Mouse (Mus musculus): ENCODE data around the gene Pcsk6.

Pcsk6 gene

GRCm38 (mm10) chr7:66080231-66080613 lies 218.7 kb downstream of the Pcsk6 start:
- TF ChIP-seq GATA4 (IDR thresholded peaks at IDR 0.05; ENCODE audit: insufficient replicate concordance, low read length): no peak

DNA sequence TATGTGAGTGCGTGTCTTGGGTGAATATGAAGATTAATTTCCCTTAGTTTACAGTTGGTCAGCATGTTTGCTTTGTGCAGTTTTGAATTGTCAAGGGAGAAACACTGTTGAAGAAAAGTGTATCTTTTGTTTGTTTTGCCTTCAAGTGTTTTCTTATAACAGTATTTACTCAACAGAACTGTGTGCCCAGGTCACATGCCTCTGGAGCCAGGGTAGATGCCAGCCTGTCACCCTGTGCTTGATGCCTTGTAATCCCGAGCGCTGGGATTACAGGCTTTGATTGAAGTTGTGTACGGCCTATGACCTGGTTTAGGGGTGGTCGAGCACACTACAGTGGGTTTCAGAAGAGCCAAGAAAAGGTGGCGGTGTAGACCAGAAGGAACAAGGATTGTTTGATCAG lies 222.2 kb downstream of the Pcsk6 start:
- TF ChIP-seq GATA4 (IDR thresholded peaks at IDR 0.05; ENCODE audit: insufficient replicate concordance, low read length): no peak

GRCm38 (mm10) chr7:66084546-66084945 lies 223.0 kb downstream of the Pcsk6 start:
- TF ChIP-seq GATA4 (IDR thresholded peaks at IDR 0.05; ENCODE audit: insufficient replicate concordance, low read length): no peak

GRCm38 (mm10) chr7:66087652-66088051 lies 226.1 kb downstream of the Pcsk6 start:
- no peak for TF ChIP-seq GATA4 (IDR thresholded peaks at IDR 0.05; ENCODE audit: insufficient replicate concordance, low read length)

DNA sequence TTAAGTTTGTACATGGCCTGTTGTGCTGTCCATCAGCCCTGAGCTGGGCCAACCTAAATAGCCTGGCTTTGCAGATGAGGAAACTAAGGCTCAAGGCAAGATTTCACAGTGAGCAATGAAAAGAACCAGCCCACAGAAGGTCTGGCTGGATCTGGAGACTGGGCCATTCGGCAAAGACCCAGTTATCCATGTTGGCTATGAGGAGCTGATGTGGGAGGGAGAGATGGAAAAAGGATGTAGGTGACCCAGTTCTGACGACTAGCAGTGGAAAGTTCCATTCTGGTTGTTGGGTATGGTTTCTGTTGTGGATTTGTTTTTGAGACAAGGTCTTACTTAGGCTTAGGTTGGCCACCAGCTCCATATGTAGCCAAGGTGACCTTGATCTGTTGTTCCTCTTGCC lies 226.5 kb downstream of the Pcsk6 start:
- TF ChIP-seq GATA4 (IDR thresholded peaks at IDR 0.05; ENCODE audit: insufficient replicate concordance, low read length): no peak

DNA sequence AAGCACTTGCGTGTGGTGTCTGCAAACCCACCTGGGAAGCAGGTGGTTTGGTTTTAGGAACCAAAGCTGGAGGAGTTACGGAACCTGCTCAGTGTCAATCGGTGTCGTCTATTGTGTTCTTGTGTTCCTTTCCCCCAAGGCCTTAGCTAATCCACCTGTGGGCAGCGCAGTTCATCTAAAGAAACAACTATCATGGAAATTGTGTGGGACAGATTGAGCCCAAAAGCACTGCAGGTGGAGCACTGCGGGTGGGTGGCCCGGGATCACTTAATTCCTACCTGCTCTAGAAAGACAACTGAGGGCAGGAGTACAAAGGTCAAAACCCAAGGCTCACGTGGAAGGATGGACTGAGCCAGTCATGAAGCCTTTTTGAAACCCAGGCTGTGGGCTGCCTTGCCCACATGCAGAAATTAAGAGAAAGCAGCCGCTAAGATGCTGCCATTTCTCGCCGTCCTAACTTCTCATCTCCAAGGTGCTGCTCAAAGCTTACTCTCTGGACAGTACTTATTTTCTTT lies 229.2 kb downstream of the Pcsk6 start:
- TF ChIP-seq GATA4 (IDR thresholded peaks at IDR 0.05; ENCODE audit: insufficient replicate concordance, low read length): no peak

DNA sequence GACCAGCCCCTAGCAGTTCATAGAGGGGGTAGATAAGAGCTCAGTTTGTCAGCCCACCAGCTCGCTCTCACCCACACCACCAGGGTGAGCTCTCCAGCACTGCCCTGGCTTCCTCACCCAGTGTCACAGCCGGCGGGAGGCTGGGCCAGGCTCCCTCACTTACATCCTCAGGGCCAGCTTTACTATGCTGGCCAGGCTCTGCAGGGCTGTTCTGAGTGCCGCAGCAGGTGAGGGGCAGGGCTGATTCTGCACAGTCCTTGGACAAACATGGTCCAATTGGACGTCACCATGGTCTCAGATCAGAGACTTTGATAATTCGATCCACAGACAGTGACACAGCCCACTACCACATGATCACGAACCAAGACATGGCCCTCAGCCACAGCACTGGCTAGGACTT lies 230.0 kb downstream of the Pcsk6 start:
- no peak for TF ChIP-seq GATA4 (IDR thresholded peaks at IDR 0.05; ENCODE audit: insufficient replicate concordance, low read length)

DNA sequence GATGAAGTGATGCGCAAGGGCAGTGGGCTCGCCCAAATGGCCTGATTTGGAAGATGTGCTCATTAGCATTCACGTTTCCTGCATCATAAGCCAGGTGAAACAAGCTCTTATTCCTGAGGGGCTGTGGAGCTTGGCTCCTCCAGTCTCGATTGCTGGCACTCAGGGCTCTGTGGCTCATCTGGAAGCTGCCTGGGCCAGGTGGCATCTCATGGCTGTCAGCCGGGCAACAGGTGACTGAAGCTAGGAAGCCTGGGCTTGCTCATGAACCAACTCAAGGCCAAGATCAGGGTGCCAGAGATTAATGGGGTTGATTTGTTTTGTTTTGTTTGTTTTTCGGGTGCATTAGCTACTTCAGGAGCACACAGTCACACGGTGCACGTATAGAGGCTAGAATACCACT lies 231.1 kb downstream of the Pcsk6 start:
- TF ChIP-seq GATA4 (IDR thresholded peaks at IDR 0.05; ENCODE audit: insufficient replicate concordance, low read length): no peak

GRCm38 (mm10) chr7:66094141-66094540 lies 232.6 kb downstream of the Pcsk6 start:
- no peak for TF ChIP-seq GATA4 (IDR thresholded peaks at IDR 0.05; ENCODE audit: insufficient replicate concordance, low read length)

GRCm38 (mm10) chr7:66098803-66099202 lies 237.3 kb downstream of the Pcsk6 start:
- TF ChIP-seq GATA4 (IDR thresholded peaks at IDR 0.05; ENCODE audit: insufficient replicate concordance, low read length): no peak
